Mouse (Mus musculus): ENCODE measurements around the gene Foxo3.

Gene Foxo3

GRCm38 (mm10) chr10:42276507-42277345, at the start of gene Foxo3:
TSS of gene Foxo3 (minus strand) at chr10:42276755.
- peak; percentile 92 for DNase-seq (ENCODE audit: low read depth, low spot score)

- no peak for DNase-seq (ENCODE audit: low read depth, low spot score)
Measured at GRCm38 (mm10) chr10:42325305-42325704, 48.8 kb upstream of the Foxo3 start.

GRCm38 (mm10) chr10:42323978-42324377, 47.4 kb upstream of the Foxo3 start:
- DNase-seq (ENCODE audit: low read depth, low spot score) = no peak

- no peak for DNase-seq (ENCODE audit: low read depth, low spot score)
Measured at GRCm38 (mm10) chr10:42313222-42313786, 36.7 kb upstream of the Foxo3 start.

- no peak for DNase-seq (ENCODE audit: low read depth, low spot score)
Measured at GRCm38 (mm10) chr10:42312557-42312956, 36.0 kb upstream of the Foxo3 start.

GRCm38 (mm10) chr10:42308687-42308987, 32.1 kb upstream of the Foxo3 start:
- DNase-seq (ENCODE audit: low read depth, low spot score) = no peak

GRCm38 (mm10) chr10:42307980-42308686, 31.6 kb upstream of the Foxo3 start:
- peak; percentile 22 for DNase-seq (ENCODE audit: low read depth, low spot score)

- DNase-seq (ENCODE audit: low read depth, low spot score) = no peak
Measured at GRCm38 (mm10) chr10:42306422-42306821, 29.9 kb upstream of the Foxo3 start.

GRCm38 (mm10) chr10:42300805-42301204, 24.2 kb upstream of the Foxo3 start:
- no peak for DNase-seq (ENCODE audit: low read depth, low spot score)

GRCm38 (mm10) chr10:42299967-42300366, 23.4 kb upstream of the Foxo3 start:
- no peak for DNase-seq (ENCODE audit: low read depth, low spot score)

- DNase-seq (ENCODE audit: low read depth, low spot score) = no peak
Measured at GRCm38 (mm10) chr10:42299426-42299825, 22.9 kb upstream of the Foxo3 start.

GRCm38 (mm10) chr10:42297954-42298353, 21.4 kb upstream of the Foxo3 start:
- no peak for DNase-seq (ENCODE audit: low read depth, low spot score)

- DNase-seq (ENCODE audit: low read depth, low spot score) = no peak
Measured at GRCm38 (mm10) chr10:42297109-42297508, 20.6 kb upstream of the Foxo3 start.

- no peak for DNase-seq (ENCODE audit: low read depth, low spot score)
Measured at GRCm38 (mm10) chr10:42296559-42296958, 20.0 kb upstream of the Foxo3 start.

- DNase-seq (ENCODE audit: low read depth, low spot score) = peak; percentile 57
Measured at GRCm38 (mm10) chr10:42295028-42295427, 18.5 kb upstream of the Foxo3 start.

- no peak for DNase-seq (ENCODE audit: low read depth, low spot score)
Measured at GRCm38 (mm10) chr10:42294392-42294791, 17.8 kb upstream of the Foxo3 start.

GRCm38 (mm10) chr10:42293877-42294276, 17.3 kb upstream of the Foxo3 start:
- DNase-seq (ENCODE audit: low read depth, low spot score) = no peak

- peak; percentile 21 for DNase-seq (ENCODE audit: low read depth, low spot score)
Measured at GRCm38 (mm10) chr10:42291360-42291759, 14.8 kb upstream of the Foxo3 start.

- no peak for DNase-seq (ENCODE audit: low read depth, low spot score)
Measured at GRCm38 (mm10) chr10:42287666-42288065, 11.1 kb upstream of the Foxo3 start.

GRCm38 (mm10) chr10:42278307-42278850, 1.8 kb upstream of the Foxo3 start:
- DNase-seq (ENCODE audit: low read depth, low spot score) = no peak

- peak; percentile 98 for DNase-seq (ENCODE audit: low read depth, low spot score)
Measured at GRCm38 (mm10) chr10:42277476-42278306, 1.1 kb upstream of the Foxo3 start.
